Mouse (Mus musculus): Measurements from ENCODE around the gene Tlnrd1. TPM values are rescaled to one million over a fixed set of nuclear protein-coding genes. Genes with fewer than 3 reads are reported as not detected.

Tlnrd1 gene
- polyA plus RNA-seq, 1 experiment = 23.5 TPM

DNA sequence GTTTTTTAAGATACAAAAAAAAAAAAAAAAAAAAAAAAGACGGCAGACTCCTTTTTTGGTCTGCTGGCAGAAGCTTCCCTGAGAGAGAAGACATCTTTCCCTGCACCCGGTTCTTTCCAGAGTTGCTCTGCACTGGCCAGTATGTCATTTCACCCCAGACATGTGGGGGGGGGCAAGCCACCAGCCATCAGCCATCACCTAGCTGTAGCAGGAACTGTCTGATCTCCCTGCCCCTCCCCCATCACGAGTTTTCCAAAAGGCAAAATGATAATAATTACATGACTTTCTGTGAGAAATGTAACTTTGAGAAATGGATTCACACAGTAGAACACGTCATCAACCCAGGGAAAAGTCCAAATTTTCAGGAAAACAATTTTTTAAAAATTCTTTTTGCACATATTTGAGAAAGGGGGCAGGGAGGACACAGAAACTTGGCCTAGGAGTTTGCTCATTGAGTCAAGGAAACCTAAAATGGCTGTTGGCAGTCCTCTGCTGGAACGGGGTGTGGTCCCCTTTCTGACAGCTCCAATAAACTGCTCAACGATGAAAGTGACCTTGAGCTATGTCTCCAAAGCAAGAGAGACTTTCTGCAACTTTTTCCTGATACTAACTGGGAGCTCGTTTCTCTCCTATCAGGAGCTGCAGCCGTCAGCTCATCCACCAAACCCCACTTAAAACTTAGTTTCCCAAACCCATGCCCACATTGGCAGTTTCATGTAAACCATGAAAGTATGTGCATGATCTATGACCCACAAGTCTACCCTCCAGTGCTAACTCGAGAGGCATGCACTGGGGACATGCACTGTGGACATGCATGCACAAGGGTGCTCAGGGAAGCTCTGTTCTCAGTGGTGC is 27.5 kb downstream of the Tlnrd1 start:
- TF ChIP-seq CTCF (IDR thresholded peaks at IDR 0.05; ENCODE audit: extremely low read depth, insufficient read depth, insufficient read length, insufficient replicate concordance) (no peak), POLR2A (IDR thresholded peaks at IDR 0.05; ENCODE audit: low read depth, low read length) (no peak)
- Histone ChIP-seq H3K27ac (ENCODE audit: insufficient read depth, low read length) (no peak overlapping the region), H3K4me1 (ENCODE audit: control insufficient read depth, insufficient read depth, insufficient read length) (peaks cover 9% of the 10 kb centered on the region; the same call in 1 of the 2 replicates), H3K27me3 (ENCODE audit: control insufficient read depth, insufficient read depth, low read length) (no peaks in the 10 kb centered on the region), H3K4me3 (ENCODE audit: extremely low read depth, insufficient read depth, insufficient read length) (no peak overlapping the region), H3K36me3 (ENCODE audit: control insufficient read depth, insufficient read depth, low read length) (no peaks in the 10 kb centered on the region)
- 81% methylated on average over 9 of the region's 9 CpGs for WGBS
- no peak for DNase-seq (ENCODE audit: low read depth in 1 of 2, low spot score in 2 of 2)

DNA sequence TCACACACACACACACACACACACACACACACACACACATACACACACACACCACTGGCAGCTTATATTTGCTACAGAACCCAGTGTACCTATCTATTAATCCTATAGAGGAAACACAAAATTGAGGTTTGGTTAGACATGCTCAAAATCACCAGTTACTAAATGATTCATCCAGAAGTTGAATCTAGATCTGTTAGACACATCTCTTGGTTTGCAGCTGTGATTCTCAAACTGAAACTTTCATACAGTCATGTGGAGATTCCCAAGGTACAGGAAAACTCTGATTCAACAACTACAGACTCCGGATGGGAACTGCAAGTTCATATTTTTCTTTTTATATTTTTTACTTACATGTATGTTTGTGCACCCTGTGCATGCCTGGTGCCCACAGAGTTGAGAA is 28.9 kb downstream of the Tlnrd1 start:
- Histone ChIP-seq H3K27ac (ENCODE audit: insufficient read depth, low read length) (no peak overlapping the region), H3K4me1 (ENCODE audit: control insufficient read depth, insufficient read depth, insufficient read length) (peaks cover 9% of the 10 kb centered on the region; the same call in 1 of the 2 replicates), H3K36me3 (ENCODE audit: control insufficient read depth, insufficient read depth, low read length) (no peaks in the 10 kb centered on the region), H3K4me3 (ENCODE audit: extremely low read depth, insufficient read depth, insufficient read length) (no peak overlapping the region), H3K27me3 (ENCODE audit: control insufficient read depth, insufficient read depth, low read length) (no peaks in the 10 kb centered on the region)
- TF ChIP-seq POLR2A (IDR thresholded peaks at IDR 0.05; ENCODE audit: low read depth, low read length) = no peak
- TF ChIP-seq CTCF (IDR thresholded peaks at IDR 0.05; ENCODE audit: extremely low read depth, insufficient read depth, insufficient read length, insufficient replicate concordance) = no peak
- WGBS = 80% methylated on average over 1 of the region's 1 CpGs
- no peak for DNase-seq (ENCODE audit: low read depth in 1 of 2, low spot score in 2 of 2)

DNA sequence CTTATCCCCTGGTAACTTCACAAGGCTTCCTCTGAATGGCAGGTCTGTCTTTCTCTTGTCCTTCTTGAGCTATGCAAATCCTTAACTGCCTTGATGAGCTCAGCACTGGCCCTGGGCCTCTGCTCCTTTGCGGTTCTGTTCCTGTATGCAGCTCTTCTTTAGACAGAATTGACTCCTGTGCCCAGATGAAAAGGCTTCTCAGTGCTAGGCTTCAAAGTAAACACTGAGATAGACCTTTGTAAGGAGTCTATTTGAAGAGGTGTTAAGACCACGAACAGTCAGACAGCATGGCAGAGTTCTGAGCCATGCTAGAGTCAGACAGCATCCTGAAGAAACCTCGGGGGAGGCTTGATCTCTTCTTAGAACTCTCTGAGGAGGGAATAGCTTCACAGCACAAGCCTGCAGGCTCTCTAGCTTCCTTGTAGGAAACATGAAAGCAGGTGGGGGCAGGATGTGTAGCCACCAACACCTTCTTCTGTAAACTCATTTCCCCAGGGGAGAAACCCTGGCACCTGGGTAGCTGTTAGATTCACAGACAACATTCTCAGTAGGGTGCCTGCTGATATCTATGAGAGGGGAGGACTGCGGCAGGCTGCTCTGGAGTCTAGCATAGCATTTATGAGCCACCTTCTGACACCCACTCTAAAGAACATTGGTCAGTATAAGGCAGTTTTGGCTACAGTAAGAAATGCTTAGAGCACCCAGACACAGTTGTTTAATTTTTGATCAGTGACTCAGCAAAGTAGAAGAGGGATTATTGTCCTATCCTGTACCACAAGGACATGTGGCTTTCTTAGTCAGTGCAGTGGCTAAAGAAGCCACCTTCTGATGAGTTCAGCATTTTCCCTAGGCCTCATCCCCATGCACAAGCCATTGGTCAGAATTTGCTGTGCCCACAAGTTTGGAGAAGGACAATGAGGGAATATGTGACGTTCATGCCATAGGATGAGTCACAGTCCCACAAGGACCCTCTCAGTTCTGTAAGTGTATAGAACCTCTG is 31.4 kb downstream of the Tlnrd1 start:
- Histone ChIP-seq H3K36me3 (ENCODE audit: control insufficient read depth, insufficient read depth, low read length) (no peaks in the 10 kb centered on the region), H3K4me1 (ENCODE audit: control insufficient read depth, insufficient read depth, insufficient read length) (peaks cover 9% of the 10 kb centered on the region; the same call in 1 of the 2 replicates), H3K27me3 (ENCODE audit: control insufficient read depth, insufficient read depth, low read length) (no peaks in the 10 kb centered on the region), H3K27ac (ENCODE audit: insufficient read depth, low read length) (no peak overlapping the region), H3K4me3 (ENCODE audit: extremely low read depth, insufficient read depth, insufficient read length) (no peak overlapping the region)
- DNase-seq (ENCODE audit: low read depth in 1 of 2, low spot score in 2 of 2) = no peak
- WGBS = 35% methylated on average over 5 of the region's 5 CpGs
- no peak for TF ChIP-seq CTCF (IDR thresholded peaks at IDR 0.05; ENCODE audit: extremely low read depth, insufficient read depth, insufficient read length, insufficient replicate concordance)
- TF ChIP-seq POLR2A (IDR thresholded peaks at IDR 0.05; ENCODE audit: low read depth, low read length) = no peak

DNA sequence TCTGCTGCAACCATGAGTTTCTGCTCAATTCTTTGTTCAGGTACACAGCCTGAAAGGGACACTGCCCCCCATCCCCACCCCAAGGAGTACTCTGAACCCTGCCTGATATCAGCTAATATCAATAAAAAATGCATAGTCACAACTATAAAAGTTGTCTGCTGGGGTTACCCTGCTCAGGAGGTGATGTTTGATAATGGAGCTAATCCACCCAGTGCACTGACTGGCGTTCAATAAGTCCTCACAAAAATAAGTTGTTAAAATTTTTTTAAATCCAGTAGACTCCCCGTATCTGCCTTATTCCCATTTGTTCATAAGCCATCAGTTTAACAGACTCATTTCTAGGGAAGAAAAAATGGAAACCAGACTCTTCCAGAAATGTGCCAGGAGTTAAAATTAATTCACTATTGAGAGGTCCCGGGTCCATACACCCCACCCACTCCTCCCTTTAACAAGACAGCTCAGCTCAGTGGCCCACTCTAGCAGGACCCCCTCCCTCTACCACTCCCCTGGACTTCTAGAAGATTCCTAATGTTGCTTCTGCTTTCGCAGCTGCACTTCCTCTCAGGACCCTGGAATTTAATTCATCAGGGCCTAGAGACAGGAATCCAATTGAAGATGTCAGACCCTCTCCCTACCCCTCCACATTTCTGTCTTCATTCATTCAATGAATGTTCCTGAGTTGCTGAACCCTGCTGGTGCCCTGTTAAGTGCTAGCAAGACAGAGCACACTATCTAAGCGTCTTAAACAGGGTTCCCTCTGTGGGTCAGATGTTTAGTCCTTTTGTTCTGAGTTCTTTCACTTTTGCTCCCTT is 32.3 kb downstream of the Tlnrd1 start:
- no peak overlapping the region for H3K4me3 ChIP-seq (ENCODE audit: extremely low read depth, insufficient read depth, insufficient read length)
- DNase-seq (ENCODE audit: low read depth in 1 of 2, low spot score in 2 of 2) = no peak
- no peaks in the 10 kb centered on the region for H3K36me3 ChIP-seq (ENCODE audit: control insufficient read depth, insufficient read depth, low read length)
- WGBS = 70% methylated on average over 5 of the region's 5 CpGs
- no peaks in the 10 kb centered on the region for H3K27me3 ChIP-seq (ENCODE audit: control insufficient read depth, insufficient read depth, low read length)
- H3K27ac ChIP-seq (ENCODE audit: insufficient read depth, low read length) = no peak overlapping the region
- peaks cover 9% of the 10 kb centered on the region; the same call in 1 of the 2 replicates for H3K4me1 ChIP-seq (ENCODE audit: control insufficient read depth, insufficient read depth, insufficient read length)
- TF ChIP-seq CTCF (IDR thresholded peaks at IDR 0.05; ENCODE audit: extremely low read depth, insufficient read depth, insufficient read length, insufficient replicate concordance) = no peak
- no peak for TF ChIP-seq POLR2A (IDR thresholded peaks at IDR 0.05; ENCODE audit: low read depth, low read length)

DNA sequence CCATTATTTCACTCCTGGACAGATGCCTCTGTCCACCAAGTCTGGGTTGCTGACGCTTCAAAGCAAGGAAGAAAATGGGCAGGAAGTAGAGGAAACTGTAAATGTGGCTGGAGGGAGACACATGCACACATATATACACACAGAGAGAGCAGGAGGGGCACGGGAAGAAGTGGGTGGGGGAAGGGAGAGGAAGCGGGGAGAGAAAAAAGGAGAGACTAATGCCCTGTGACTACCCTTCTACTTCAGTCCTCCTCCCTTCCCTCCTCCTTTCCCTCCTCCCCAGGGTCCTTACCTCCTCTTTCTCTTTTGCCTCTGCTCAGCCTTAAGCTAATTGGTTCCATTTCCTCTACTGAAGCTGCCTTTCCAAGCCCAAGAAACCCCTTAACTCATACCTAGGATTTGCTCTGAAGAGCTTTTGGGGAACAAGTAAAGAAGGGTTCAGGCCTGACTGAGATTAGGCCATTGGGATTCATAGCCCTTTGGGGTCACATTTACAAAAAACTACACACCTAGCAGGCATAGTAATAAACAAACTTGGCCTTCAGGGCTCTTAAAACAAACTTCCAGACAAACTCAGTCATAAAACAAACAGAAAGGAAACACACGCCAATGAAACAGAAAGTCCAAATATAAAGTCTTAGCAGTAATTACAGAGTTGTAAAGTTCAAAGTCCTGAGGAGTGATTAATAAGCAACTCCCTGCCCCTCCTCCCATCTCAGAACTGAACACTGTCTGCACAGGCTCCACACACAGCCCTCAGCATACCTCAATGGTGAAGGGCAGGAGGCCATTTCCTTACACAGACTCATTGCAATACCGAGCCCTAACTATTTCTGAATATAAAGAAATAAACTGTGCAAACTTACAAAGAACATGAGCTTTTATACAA is 36.7 kb downstream of the Tlnrd1 start:
- no peak overlapping the region for H3K4me3 ChIP-seq (ENCODE audit: extremely low read depth, insufficient read depth, insufficient read length)
- TF ChIP-seq POLR2A (IDR thresholded peaks at IDR 0.05; ENCODE audit: low read depth, low read length) (no peak), CTCF (IDR thresholded peaks at IDR 0.05; ENCODE audit: extremely low read depth, insufficient read depth, insufficient read length, insufficient replicate concordance) (no peak)
- no peak overlapping the region for H3K27ac ChIP-seq (ENCODE audit: insufficient read depth, low read length)
- no peak for DNase-seq (ENCODE audit: low read depth in 1 of 2, low spot score in 2 of 2)
- H3K36me3 ChIP-seq (ENCODE audit: control insufficient read depth, insufficient read depth, low read length) = no peaks in the 10 kb centered on the region
- H3K4me1 ChIP-seq (ENCODE audit: control insufficient read depth, insufficient read depth, insufficient read length) = peaks cover 6% of the 10 kb centered on the region; the same call in 1 of the 2 replicates
- H3K27me3 ChIP-seq (ENCODE audit: control insufficient read depth, insufficient read depth, low read length) = no peaks in the 10 kb centered on the region
- WGBS = 36% methylated on average over 5 of the region's 5 CpGs
